Mouse (Mus musculus): ENCODE results near the gene Pcgf6. TPM values are rescaled to one million over a fixed set of nuclear protein-coding genes. Genes with fewer than 3 reads are reported as not detected.

Pcgf6 gene
- polyA plus RNA-seq, 1 experiment from 2014 or later, result 36.5 TPM

DNA sequence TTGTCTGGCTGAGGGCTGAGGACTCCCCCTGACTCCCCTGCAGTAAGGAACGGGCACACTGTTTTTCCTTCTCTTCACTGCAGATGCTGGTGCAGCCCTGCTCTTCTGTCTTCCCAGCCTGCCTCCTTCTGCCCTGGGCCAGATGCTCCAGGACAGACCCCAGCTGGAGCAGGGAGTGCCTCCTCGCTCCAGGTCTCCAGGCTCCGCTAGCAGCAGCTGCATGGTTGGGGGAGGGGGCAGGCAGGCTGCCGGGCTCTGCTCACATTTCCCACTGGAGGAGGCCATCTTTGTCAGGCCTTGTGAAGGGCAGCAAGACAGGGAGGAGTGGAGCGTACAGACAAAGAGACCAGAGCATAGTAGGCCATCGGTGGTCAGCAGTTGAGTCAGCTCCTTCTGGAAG, 31.4 kb downstream of the Pcgf6 start:
- no peak overlapping the region for H3K27ac ChIP-seq (replicated peaks)
- no peak overlapping the region; the same call in 1 of the 2 replicates for H3K4me3 ChIP-seq
- DNase-seq (ENCODE audit: low spot score), result peak; percentile 59
- peaks cover 51% of the 10 kb centered on the region for H3K27me3 ChIP-seq (replicated peaks; ENCODE audit: low read depth, poor library complexity, severe bottlenecking)
- WGBS, result 25% methylated on average over 6 of the region's 6 CpGs
- no peaks in the 10 kb centered on the region for H3K9me3 ChIP-seq
- peaks cover 29% of the 10 kb centered on the region for H3K4me1 ChIP-seq
- no peaks in the 10 kb centered on the region; the same call in 1 of the 2 replicates for H3K36me3 ChIP-seq (replicated peaks)

DNA sequence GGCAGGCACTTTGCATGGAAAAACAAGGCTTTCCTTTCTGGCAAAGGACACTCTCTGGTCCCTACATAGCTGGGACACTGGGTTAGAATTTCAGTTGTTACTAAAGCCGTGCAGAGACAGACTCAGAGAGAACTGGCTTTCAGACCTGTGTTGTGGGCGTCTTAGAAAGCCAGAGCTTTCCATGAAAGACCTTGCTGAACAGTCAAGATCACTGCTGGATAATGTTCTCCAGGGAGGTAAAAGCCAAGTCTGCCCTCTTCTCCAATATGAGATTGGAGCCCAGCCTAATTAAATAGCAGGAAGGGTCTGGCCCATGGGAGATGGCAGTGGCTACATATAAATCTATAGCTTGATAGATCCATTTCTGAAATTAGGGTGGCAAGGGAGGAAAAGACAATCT, 32.4 kb downstream of the Pcgf6 start:
- Histone ChIP-seq H3K27me3 (replicated peaks; ENCODE audit: low read depth, poor library complexity, severe bottlenecking) (peaks cover 61% of the 10 kb centered on the region), H3K9me3 (no peaks in the 10 kb centered on the region), H3K4me1 (peaks cover 28% of the 10 kb centered on the region), H3K36me3 (replicated peaks) (no peaks in the 10 kb centered on the region), H3K4me3 (peak overlapping the region; percentile 29; the same call in 1 of the 2 replicates), H3K27ac (replicated peaks) (no peak overlapping the region)
- no peak for DNase-seq (ENCODE audit: low spot score)
- WGBS, result 31% methylated on average over 2 of the region's 2 CpGs

DNA sequence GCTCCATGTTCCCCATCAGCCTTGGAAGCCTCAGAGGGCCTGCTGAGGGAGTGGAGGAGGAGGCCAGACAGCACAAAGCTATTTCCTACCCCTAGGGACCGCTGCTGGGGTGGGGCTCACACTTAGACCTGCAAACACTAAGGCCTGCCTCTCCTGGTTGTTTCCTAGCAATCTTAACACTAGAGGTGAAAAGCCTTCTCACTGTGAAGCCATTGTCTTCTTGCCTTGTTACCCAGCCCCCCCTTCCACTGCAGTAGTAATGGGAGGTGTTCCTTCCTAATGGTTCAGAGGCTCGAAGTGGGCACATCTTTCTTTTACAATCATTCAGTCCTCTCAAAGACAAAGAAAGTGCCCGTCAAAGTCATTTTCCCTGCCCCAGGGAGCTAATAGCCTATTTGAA, 32.9 kb downstream of the Pcgf6 start:
- H3K4me3 ChIP-seq, result peak overlapping the region; percentile 29; the same call in 1 of the 2 replicates
- H3K27ac ChIP-seq (replicated peaks), result no peak overlapping the region
- no peak for DNase-seq (ENCODE audit: low spot score)
- peaks cover 66% of the 10 kb centered on the region for H3K27me3 ChIP-seq (replicated peaks; ENCODE audit: low read depth, poor library complexity, severe bottlenecking)
- H3K9me3 ChIP-seq, result no peaks in the 10 kb centered on the region
- WGBS, result 5% methylated on average over 3 of the region's 3 CpGs
- peaks cover 28% of the 10 kb centered on the region for H3K4me1 ChIP-seq
- no peaks in the 10 kb centered on the region for H3K36me3 ChIP-seq (replicated peaks)

DNA sequence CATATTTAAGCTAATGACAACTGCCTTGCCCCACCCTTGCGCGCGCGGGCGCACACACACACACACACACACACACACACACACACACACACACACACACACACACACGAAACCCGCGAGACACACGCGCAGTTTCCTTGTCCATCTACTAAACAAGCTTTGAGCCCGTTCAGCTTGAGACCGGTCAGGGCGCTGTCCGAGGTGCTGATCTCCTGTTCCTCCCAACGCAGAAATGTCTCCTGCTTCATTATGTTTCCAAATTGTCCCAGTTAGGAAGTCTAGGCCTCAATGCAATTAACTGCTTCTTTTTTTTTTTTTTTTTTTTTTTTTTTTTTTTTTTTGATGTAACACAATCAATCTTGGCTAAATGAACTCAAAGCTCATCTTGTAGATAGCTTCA, 34.2 kb downstream of the Pcgf6 start:
- Histone ChIP-seq H3K27me3 (replicated peaks; ENCODE audit: low read depth, poor library complexity, severe bottlenecking) (peaks cover 79% of the 10 kb centered on the region), H3K4me3 (peak overlapping the region; percentile 63), H3K4me1 (peaks cover 28% of the 10 kb centered on the region), H3K36me3 (replicated peaks) (no peaks in the 10 kb centered on the region), H3K27ac (replicated peaks) (no peak overlapping the region), H3K9me3 (no peaks in the 10 kb centered on the region)
- peak; percentile 91 for DNase-seq (ENCODE audit: low spot score)
- WGBS, result under 1% methylated on average over 15 of the region's 15 CpGs

DNA sequence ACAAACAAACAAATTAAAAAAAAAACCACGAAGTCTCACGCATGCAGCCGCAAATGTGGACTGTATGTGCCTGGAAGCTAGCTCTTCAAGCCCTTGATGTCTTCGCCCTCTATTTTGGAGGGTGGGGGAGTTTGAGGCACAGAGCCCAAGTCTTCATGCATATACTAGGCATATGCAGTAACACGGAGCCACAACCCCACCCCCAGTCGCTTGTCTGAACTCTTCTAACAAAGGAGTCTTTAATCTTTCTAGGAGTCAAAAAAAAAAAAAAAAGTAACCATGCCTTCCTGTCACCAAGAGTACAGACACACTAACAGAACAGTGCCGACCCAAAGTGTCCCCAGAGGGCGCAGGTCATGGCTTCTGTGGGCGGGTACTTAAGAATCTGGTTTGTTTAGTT, 34.7 kb downstream of the Pcgf6 start:
- 3% methylated on average over 9 of the region's 9 CpGs for WGBS
- Histone ChIP-seq H3K4me3 (peak overlapping the region; percentile 63), H3K27ac (replicated peaks) (no peak overlapping the region), H3K4me1 (peaks cover 28% of the 10 kb centered on the region), H3K27me3 (replicated peaks; ENCODE audit: low read depth, poor library complexity, severe bottlenecking) (peaks cover 83% of the 10 kb centered on the region), H3K36me3 (replicated peaks) (no peaks in the 10 kb centered on the region), H3K9me3 (no peaks in the 10 kb centered on the region)
- no peak for DNase-seq (ENCODE audit: low spot score)

DNA sequence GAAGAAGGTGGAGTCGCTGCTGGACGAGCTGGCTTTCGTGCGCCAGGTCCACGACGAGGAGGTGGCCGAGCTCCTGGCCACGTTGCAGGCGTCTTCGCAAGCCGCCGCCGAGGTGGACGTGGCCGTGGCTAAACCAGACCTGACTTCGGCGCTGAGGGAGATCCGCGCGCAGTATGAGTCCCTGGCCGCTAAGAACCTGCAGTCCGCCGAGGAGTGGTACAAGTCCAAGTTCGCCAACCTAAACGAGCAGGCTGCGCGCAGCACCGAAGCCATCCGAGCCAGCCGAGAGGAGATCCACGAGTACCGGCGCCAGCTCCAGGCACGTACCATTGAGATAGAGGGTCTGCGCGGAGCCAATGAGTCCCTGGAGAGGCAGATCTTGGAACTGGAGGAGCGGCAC, 35.3 kb downstream of the Pcgf6 start:
- H3K36me3 ChIP-seq (replicated peaks), result no peaks in the 10 kb centered on the region
- H3K4me1 ChIP-seq, result peaks cover 28% of the 10 kb centered on the region
- under 1% methylated on average over 37 of the region's 37 CpGs for WGBS
- no peak overlapping the region; the same call in 1 of the 2 replicates for H3K27ac ChIP-seq (replicated peaks)
- peak overlapping the region; percentile 63 for H3K4me3 ChIP-seq
- no peaks in the 10 kb centered on the region for H3K9me3 ChIP-seq
- no peak for DNase-seq (ENCODE audit: low spot score)
- H3K27me3 ChIP-seq (replicated peaks; ENCODE audit: low read depth, poor library complexity, severe bottlenecking), result peaks cover 83% of the 10 kb centered on the region

DNA sequence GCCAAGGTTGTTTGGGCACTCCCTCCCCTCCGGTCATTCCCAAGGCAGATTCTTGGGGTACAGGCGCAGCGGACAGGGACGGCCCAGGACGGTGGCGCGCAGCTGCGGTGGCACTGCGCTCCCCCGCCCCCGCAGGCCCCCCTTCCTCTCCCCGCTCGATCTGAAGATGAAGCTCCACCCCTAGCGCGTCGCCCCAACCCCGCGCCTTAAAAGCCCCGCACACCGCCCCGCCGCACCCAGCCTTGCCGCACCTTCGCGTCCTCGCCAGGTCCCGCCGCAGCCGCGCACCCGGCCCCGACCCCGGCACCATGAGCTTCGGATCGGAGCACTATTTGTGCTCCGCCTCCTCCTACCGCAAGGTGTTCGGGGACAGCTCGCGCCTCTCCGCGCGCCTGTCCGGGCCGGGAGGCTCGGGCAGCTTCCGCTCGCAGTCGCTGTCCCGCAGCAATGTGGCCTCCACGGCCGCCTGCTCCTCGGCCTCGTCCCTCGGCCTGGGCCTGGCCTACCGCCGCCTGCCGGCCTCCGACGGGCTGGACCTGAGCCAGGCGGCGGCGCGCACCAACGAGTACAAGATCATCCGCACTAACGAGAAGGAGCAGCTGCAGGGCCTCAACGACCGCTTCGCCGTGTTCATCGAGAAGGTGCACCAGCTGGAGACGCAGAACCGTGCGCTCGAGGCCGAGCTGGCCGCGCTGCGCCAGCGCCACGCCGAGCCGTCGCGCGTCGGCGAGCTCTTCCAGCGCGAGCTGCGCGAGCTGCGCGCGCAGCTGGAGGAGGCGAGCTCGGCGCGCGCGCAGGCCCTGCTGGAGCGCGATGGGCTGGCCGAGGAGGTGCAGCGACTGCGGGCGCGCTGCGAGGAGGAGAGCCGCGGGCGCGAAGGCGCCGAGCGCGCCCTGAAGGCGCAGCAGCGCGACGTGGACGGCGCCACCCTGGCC, 36.0 kb downstream of the Pcgf6 start, which contains the start of the genes Ina and Nt5c2:
TSS of gene Ina (plus strand) at position 252 of the 935 bp plus-strand sequence.
TSS of gene Nt5c2 (minus strand) at position 707 of the 935 bp plus-strand sequence.
- Histone ChIP-seq H3K27ac (replicated peaks) (peak within 1 kb of the TSS; percentile 44), H3K36me3 (replicated peaks) (no peaks in the 10 kb centered on the region)

DNA sequence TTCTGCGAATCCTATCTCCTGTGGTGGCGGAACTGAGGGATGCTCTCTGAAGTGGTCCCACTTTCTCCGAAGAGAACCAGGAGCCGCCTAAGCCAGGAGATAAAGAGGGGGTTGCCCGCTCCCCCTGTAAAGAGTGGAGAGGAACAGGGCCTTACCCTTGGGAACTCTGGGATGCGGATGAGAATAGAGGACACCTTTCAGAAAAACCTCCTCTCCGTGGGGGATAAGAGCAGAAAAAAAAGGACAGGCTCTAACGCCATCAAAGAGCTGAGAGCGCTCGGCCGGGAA, 36.6 kb downstream of the Pcgf6 start:
- peaks cover 22% of the 10 kb centered on the region for H3K4me1 ChIP-seq
- WGBS, result under 1% methylated on average over 11 of the region's 11 CpGs
- peak overlapping the region; percentile 63 for H3K4me3 ChIP-seq
- peaks cover 76% of the 10 kb centered on the region for H3K27me3 ChIP-seq (replicated peaks; ENCODE audit: low read depth, poor library complexity, severe bottlenecking)
- H3K9me3 ChIP-seq, result no peaks in the 10 kb centered on the region
- peak overlapping the region; percentile 44; the same call in 1 of the 2 replicates for H3K27ac ChIP-seq (replicated peaks)
- H3K36me3 ChIP-seq (replicated peaks), result no peaks in the 10 kb centered on the region
- DNase-seq (ENCODE audit: low spot score), result no peak

More for the DNA sequence above, 36.0 kb downstream of the Pcgf6 start, which contains the start of the genes Ina and Nt5c2:
- under 1% methylated on average over 123 of the region's 124 CpGs for WGBS
- DNase-seq (ENCODE audit: low spot score), result peak; percentile 79
- H3K4me1 ChIP-seq, result peaks cover 28% of the 10 kb centered on the region
- H3K27me3 ChIP-seq (replicated peaks; ENCODE audit: low read depth, poor library complexity, severe bottlenecking), result peaks cover 82% of the 10 kb centered on the region
- H3K4me3 ChIP-seq, result peak within 1 kb of the TSS; percentile 63
- no peaks in the 10 kb centered on the region for H3K9me3 ChIP-seq

DNA sequence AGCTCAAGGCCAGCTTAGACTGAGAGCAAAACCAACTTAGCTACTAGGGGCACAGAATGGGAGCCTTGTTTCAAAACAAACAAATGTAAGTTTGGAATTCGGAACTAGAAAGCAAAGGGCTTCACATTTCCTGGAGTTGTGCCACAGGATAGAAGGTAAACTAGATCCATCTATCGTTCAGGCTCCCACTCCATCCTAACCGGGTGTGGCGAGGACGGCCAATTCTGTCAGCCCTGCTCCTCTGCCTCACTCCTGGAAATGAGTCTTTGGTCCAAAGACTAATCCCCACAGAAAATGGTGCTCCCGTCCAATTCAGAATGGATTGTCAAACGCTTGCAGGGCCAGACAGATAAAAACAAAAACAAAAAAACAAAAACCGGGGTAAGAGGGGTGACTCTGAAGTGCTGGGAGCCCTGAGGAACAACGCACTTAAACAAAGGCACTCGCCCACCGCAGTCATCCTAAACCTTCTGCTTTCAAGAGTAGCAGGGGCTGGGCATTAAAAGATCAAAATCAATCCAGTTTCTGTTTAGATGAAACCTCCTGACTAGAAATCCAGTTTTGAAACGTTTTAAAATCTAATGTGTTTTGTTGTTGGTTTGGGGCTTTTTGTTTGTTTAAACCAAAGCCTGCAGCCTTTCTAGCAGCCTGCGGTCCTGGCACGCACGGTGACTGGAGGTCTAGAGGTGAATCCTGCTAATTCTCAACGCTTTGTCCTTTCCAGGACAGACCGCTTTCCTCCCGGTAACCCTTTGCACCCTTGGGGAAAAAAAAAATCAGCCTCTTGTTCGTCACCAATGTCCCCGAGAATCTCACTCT, 37.2 kb downstream of the Pcgf6 start:
- Histone ChIP-seq H3K36me3 (replicated peaks) (no peaks in the 10 kb centered on the region), H3K27me3 (replicated peaks; ENCODE audit: low read depth, poor library complexity, severe bottlenecking) (peaks cover 73% of the 10 kb centered on the region), H3K4me1 (peaks cover 20% of the 10 kb centered on the region), H3K27ac (replicated peaks) (peak overlapping the region; percentile 44; the same call in 1 of the 2 replicates), H3K9me3 (no peaks in the 10 kb centered on the region), H3K4me3 (peak overlapping the region; percentile 63)
- WGBS, result 10% methylated on average over 20 of the region's 20 CpGs
- DNase-seq (ENCODE audit: low spot score), result no peak

DNA sequence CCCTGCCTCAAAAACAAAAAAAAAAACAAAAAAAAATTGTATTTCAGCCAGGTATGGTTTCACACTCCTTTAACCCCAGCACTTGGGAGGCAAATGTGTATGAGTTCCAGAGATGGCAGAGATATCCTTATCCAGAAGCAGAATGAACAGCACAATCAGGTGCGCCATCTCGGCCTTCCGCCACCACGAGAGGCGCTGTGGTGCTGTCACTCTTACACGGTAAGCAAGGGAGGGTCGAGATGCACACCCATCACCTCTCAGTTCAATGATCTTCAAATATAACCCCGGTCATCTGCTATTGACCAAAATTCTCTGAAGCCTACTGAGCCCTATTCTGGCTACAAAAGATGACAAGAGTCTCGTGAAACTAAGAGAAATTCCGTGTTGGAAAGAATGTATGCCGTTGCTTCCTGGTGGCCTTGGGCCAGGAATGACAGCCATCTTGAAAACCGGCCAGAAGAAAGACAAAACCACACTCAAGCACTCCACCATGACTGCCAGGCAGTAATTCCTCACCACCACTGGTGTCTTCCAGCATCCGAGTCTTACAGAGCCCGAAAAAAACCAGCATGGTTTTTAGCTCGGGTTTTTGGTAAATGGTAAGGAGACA, 38.1 kb downstream of the Pcgf6 start:
- H3K9me3 ChIP-seq, result no peaks in the 10 kb centered on the region
- H3K27ac ChIP-seq (replicated peaks), result no peak overlapping the region
- DNase-seq (ENCODE audit: low spot score), result no peak
- H3K27me3 ChIP-seq (replicated peaks; ENCODE audit: low read depth, poor library complexity, severe bottlenecking), result peaks cover 64% of the 10 kb centered on the region
- H3K4me1 ChIP-seq, result peaks cover 20% of the 10 kb centered on the region
- H3K4me3 ChIP-seq, result no peak overlapping the region
- no peaks in the 10 kb centered on the region for H3K36me3 ChIP-seq (replicated peaks)
- WGBS, result 91% methylated on average over 15 of the region's 15 CpGs

DNA sequence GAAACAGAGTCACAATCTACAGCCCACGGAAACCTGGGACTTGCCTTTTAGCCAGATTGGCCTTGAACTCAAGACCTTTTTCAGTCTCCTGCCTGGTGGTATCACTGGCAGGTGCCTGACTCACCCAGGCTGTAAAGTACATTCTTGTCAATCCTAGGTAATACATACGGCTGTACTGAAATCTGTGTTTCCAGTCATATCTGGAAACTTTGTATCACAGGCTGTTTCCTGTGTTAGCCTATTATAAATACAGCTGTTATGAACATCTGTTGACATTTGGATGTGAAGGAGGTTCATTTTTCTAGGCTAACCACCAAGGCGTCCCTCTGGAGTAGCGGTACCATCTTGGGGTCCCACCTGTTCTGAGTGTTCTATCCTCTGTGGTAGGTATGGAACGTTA, 40.8 kb downstream of the Pcgf6 start:
- Histone ChIP-seq H3K9me3 (no peaks in the 10 kb centered on the region), H3K36me3 (replicated peaks) (no peaks in the 10 kb centered on the region), H3K27me3 (replicated peaks; ENCODE audit: low read depth, poor library complexity, severe bottlenecking) (peaks cover 39% of the 10 kb centered on the region), H3K4me3 (no peak overlapping the region), H3K27ac (replicated peaks) (no peak overlapping the region), H3K4me1 (peaks cover 9% of the 10 kb centered on the region)
- 88% methylated on average over 5 of the region's 5 CpGs for WGBS
- no peak for DNase-seq (ENCODE audit: low spot score)

DNA sequence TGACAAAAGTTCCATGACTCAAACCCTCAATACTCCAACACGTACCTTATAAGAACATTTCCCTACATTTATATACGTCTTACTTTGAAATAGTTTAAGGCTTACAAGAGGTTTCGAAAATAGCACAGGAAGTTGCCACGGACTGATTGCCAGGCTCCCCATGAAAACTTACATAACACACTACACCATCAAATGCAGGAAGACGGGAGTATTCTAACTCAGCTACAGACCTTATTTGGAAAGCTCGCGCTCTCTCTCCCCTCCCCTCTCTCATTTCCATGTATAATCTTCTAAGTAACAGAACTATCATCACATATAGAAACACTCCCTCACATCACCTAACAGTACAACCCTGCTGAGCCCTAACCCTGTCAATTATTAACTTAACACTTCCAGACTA, 41.3 kb downstream of the Pcgf6 start:
- Histone ChIP-seq H3K27me3 (replicated peaks; ENCODE audit: low read depth, poor library complexity, severe bottlenecking) (peaks cover 33% of the 10 kb centered on the region), H3K9me3 (no peaks in the 10 kb centered on the region), H3K4me3 (no peak overlapping the region), H3K4me1 (peaks cover 4% of the 10 kb centered on the region), H3K27ac (replicated peaks) (no peak overlapping the region), H3K36me3 (replicated peaks) (no peaks in the 10 kb centered on the region)
- DNase-seq (ENCODE audit: low spot score), result no peak
- WGBS, result 91% methylated on average over 7 of the region's 7 CpGs

Measured in embryonic facial prominence, embryonic 10.5 days (tissue).